Mouse (Mus musculus): ENCODE data around the gene Matn1.

DNA sequence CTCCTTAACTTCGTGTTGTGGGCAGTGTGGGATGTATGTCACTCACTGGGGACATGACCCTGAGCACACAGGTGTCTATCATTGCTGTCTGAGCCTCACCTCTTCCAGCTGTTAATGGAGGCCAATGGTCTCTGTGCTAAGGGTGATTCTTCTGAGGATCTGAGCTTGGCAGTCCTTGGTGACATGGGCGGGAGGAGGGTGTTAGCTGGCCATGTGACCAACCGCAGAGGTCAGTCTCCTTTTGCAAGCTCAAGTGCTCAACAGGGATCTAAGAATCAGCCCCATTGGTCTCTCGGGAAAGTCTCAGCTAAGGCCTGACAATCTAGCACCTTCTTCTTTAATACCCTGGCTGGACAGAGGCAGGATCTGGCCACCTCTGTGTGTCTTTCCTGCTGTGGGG is 26.6 kb upstream of the Matn1 start:
- TF ChIP-seq CTCF (IDR thresholded peaks at IDR 0.05; ENCODE audit: low read depth) (no peak), EP300 (IDR thresholded peaks at IDR 0.05; ENCODE audit: low read depth) (no peak)

Measured in heart, postnatal 0 days (tissue).